Mouse (Mus musculus): ENCODE measurements around the gene Cd93. TPM values are rescaled to one million over a fixed set of nuclear protein-coding genes. Genes with fewer than 3 reads are reported as not detected.
A peak's percentile ranks its signal among the peaks of the same experiment; 100 is the strongest.

The Cd93 gene
- 38.3 and 40.2 TPM in 2 replicates for polyA plus RNA-seq (2015; fragmentation: Nextera tagmentation; extraction: Ambion mirVana)

GRCm38 (mm10) chr2:148443249-148443958 is at the start of gene Cd93:
Gene Cd93, minus strand, starts transcription at chr2:148443563.
- H3K27me3 ChIP-seq (ENCODE audit: control insufficient read depth, insufficient read depth, low read depth, low read length), result no peaks in the 10 kb centered on the region
- peaks cover 14% of the 10 kb centered on the region for H3K4me1 ChIP-seq (replicated peaks; ENCODE audit: control insufficient read depth, insufficient read depth, low read length)
- no peaks in the 10 kb centered on the region for H3K9me3 ChIP-seq (ENCODE audit: control insufficient read depth, low read length)
- ATAC-seq (ENCODE audit: low read depth), result peak; percentile 69
- 36% methylated on average over 13 of the region's 13 CpGs for WGBS
- no peaks in the 10 kb centered on the region for H3K36me3 ChIP-seq (ENCODE audit: control insufficient read depth, insufficient read depth, low read length)
- peak within 1 kb of the TSS; percentile 47 for H3K4me3 ChIP-seq (ENCODE audit: low read length)
- peak within 1 kb of the TSS; percentile 3 for H3K4me2 ChIP-seq (ENCODE audit: low read depth, low read length)
- peak within 1 kb of the TSS; percentile 55 for H3K9ac ChIP-seq (ENCODE audit: low read length)
- H3K27ac ChIP-seq (ENCODE audit: low read length), result peak within 1 kb of the TSS; percentile 79

GRCm38 (mm10) chr2:148492108-148492507 is 48.7 kb upstream of the Cd93 start:
- H3K36me3 ChIP-seq (ENCODE audit: control insufficient read depth, insufficient read depth, low read length), result no peaks in the 10 kb centered on the region
- peaks cover 11% of the 10 kb centered on the region for H3K4me1 ChIP-seq (replicated peaks; ENCODE audit: control insufficient read depth, insufficient read depth, low read length)
- WGBS, result 25% methylated on average over 4 of the region's 4 CpGs
- H3K4me3 ChIP-seq (ENCODE audit: low read length), result no peak overlapping the region
- no peak overlapping the region for H3K4me2 ChIP-seq (ENCODE audit: low read depth, low read length)
- H3K27me3 ChIP-seq (ENCODE audit: control insufficient read depth, insufficient read depth, low read depth, low read length), result no peaks in the 10 kb centered on the region
- peak; percentile 53 for ATAC-seq (ENCODE audit: low read depth)
- H3K27ac ChIP-seq (ENCODE audit: low read length), result peak overlapping the region; percentile 16; the same call in 1 of the 2 replicates
- H3K9ac ChIP-seq (ENCODE audit: low read length), result no peak overlapping the region
- no peaks in the 10 kb centered on the region for H3K9me3 ChIP-seq (ENCODE audit: control insufficient read depth, low read length)

DNA sequence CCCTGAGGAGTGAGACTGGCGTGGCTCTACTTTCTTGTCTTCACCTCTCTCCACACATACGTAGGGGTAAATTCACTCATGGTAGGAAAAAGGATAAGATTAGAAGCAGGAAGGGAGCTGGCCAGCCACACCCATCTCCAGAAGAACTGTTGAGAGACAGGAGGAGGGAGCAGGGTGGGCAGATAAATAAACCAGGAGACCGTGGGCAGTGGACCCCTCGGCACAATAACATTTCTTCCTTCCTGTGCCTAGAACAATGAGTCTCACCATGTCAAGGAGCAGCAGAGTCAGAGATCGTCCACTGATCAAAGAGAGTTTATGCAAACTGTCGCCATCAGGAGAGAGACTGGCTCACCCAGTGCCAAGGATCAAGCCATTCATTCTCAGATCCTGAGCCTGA is 46.8 kb upstream of the Cd93 start:
- Histone ChIP-seq H3K4me1 (replicated peaks; ENCODE audit: control insufficient read depth, insufficient read depth, low read length) (peaks cover 10% of the 10 kb centered on the region), H3K4me3 (ENCODE audit: low read length) (no peak overlapping the region), H3K4me2 (ENCODE audit: low read depth, low read length) (no peak overlapping the region), H3K27me3 (ENCODE audit: control insufficient read depth, insufficient read depth, low read depth, low read length) (no peaks in the 10 kb centered on the region), H3K36me3 (ENCODE audit: control insufficient read depth, insufficient read depth, low read length) (no peaks in the 10 kb centered on the region), H3K9ac (ENCODE audit: low read length) (no peak overlapping the region), H3K27ac (ENCODE audit: low read length) (peak overlapping the region; percentile 63), H3K9me3 (ENCODE audit: control insufficient read depth, low read length) (no peaks in the 10 kb centered on the region)
- WGBS, result 45% methylated on average over 6 of the region's 6 CpGs
- ATAC-seq (ENCODE audit: low read depth), result peak; percentile 85

GRCm38 (mm10) chr2:148488885-148489284 is 45.5 kb upstream of the Cd93 start:
- H3K36me3 ChIP-seq (ENCODE audit: control insufficient read depth, insufficient read depth, low read length), result no peaks in the 10 kb centered on the region
- no peaks in the 10 kb centered on the region for H3K9me3 ChIP-seq (ENCODE audit: control insufficient read depth, low read length)
- no peak for ATAC-seq (ENCODE audit: low read depth)
- no peak overlapping the region for H3K9ac ChIP-seq (ENCODE audit: low read length)
- H3K27ac ChIP-seq (ENCODE audit: low read length), result no peak overlapping the region
- H3K4me2 ChIP-seq (ENCODE audit: low read depth, low read length), result no peak overlapping the region
- peaks cover 10% of the 10 kb centered on the region for H3K4me1 ChIP-seq (replicated peaks; ENCODE audit: control insufficient read depth, insufficient read depth, low read length)
- no peaks in the 10 kb centered on the region for H3K27me3 ChIP-seq (ENCODE audit: control insufficient read depth, insufficient read depth, low read depth, low read length)
- no peak overlapping the region for H3K4me3 ChIP-seq (ENCODE audit: low read length)
- WGBS, result 80% methylated on average over 2 of the region's 2 CpGs

DNA sequence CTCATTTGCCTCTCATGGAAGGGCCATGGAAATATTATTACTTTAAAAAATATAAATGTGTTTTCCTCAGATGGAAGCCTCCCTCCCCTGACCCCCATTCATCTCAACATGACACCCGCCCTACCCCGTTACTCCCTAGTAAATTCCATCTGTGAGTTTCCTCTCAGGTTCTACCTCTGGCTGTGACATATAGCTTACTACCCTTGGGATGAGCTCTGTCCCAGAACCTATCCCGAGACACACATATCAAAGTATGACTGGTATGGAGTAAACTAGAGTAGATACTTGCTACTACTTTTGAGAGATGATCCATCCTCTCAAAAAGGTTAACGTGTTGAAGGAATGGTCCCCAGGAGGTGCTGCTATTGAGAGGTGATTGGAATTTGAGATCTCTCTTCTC is 42.2 kb upstream of the Cd93 start:
- no peak overlapping the region for H3K9ac ChIP-seq (ENCODE audit: low read length)
- no peak for ATAC-seq (ENCODE audit: low read depth)
- H3K4me1 ChIP-seq (replicated peaks; ENCODE audit: control insufficient read depth, insufficient read depth, low read length), result no peaks in the 10 kb centered on the region; the same call in 1 of the 2 replicates
- WGBS, result 85% methylated on average over 4 of the region's 4 CpGs
- H3K36me3 ChIP-seq (ENCODE audit: control insufficient read depth, insufficient read depth, low read length), result no peaks in the 10 kb centered on the region
- no peak overlapping the region for H3K4me3 ChIP-seq (ENCODE audit: low read length)
- no peak overlapping the region for H3K27ac ChIP-seq (ENCODE audit: low read length)
- H3K4me2 ChIP-seq (ENCODE audit: low read depth, low read length), result no peak overlapping the region
- no peaks in the 10 kb centered on the region for H3K27me3 ChIP-seq (ENCODE audit: control insufficient read depth, insufficient read depth, low read depth, low read length)
- no peaks in the 10 kb centered on the region for H3K9me3 ChIP-seq (ENCODE audit: control insufficient read depth, low read length)

GRCm38 (mm10) chr2:148480376-148480775 is 37.0 kb upstream of the Cd93 start:
- H3K36me3 ChIP-seq (ENCODE audit: control insufficient read depth, insufficient read depth, low read length), result no peaks in the 10 kb centered on the region
- no peak overlapping the region for H3K4me2 ChIP-seq (ENCODE audit: low read depth, low read length)
- 70% methylated on average over 8 of the region's 8 CpGs for WGBS
- no peak overlapping the region for H3K27ac ChIP-seq (ENCODE audit: low read length)
- peaks cover 4% of the 10 kb centered on the region for H3K4me1 ChIP-seq (replicated peaks; ENCODE audit: control insufficient read depth, insufficient read depth, low read length)
- H3K9ac ChIP-seq (ENCODE audit: low read length), result no peak overlapping the region
- ATAC-seq (ENCODE audit: low read depth), result no peak
- no peak overlapping the region for H3K4me3 ChIP-seq (ENCODE audit: low read length)
- H3K9me3 ChIP-seq (ENCODE audit: control insufficient read depth, low read length), result no peaks in the 10 kb centered on the region
- H3K27me3 ChIP-seq (ENCODE audit: control insufficient read depth, insufficient read depth, low read depth, low read length), result no peaks in the 10 kb centered on the region

DNA sequence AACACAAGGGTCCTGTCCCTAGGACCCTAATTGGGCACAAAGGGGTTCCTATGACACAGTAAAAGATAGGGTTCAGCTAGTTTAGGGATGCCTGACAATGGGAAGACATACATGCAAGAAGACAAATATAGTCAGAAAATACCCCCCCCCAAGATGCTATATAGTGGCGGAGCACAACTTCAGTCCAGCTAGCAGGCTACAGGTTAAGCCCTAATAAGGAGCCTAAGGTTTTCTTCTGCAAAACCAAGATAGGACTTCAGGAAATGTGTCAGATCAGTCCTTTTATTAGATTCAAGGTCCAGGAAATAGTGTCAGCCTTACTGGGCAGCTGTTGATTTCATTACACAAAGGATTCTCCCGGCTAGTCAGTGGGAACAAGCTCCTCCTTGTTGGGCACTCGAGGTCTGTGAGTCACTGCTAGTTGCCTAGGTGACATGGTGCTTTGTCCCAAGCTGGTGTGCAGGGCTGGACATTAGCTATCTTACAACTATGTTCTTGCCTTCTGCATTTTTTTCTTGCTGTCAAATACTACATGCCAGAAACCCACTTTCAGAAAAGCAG is 34.9 kb upstream of the Cd93 start:
- peak overlapping the region; percentile 78 for H3K27ac ChIP-seq (ENCODE audit: low read length)
- peak; percentile 82 for ATAC-seq (ENCODE audit: low read depth)

GRCm38 (mm10) chr2:148477346-148477745 is 34.0 kb upstream of the Cd93 start:
- peak overlapping the region; percentile 27; the same call in 1 of the 2 replicates for H3K27ac ChIP-seq (ENCODE audit: low read length)
- H3K27me3 ChIP-seq (ENCODE audit: control insufficient read depth, insufficient read depth, low read depth, low read length), result no peaks in the 10 kb centered on the region
- H3K9me3 ChIP-seq (ENCODE audit: control insufficient read depth, low read length), result no peaks in the 10 kb centered on the region

More for the DNA sequence above, 34.9 kb upstream of the Cd93 start:
- no peaks in the 10 kb centered on the region for H3K9me3 ChIP-seq (ENCODE audit: control insufficient read depth, low read length)
- no peak overlapping the region for H3K4me2 ChIP-seq (ENCODE audit: low read depth, low read length)
- H3K27me3 ChIP-seq (ENCODE audit: control insufficient read depth, insufficient read depth, low read depth, low read length), result no peaks in the 10 kb centered on the region
- peaks cover 4% of the 10 kb centered on the region for H3K4me1 ChIP-seq (replicated peaks; ENCODE audit: control insufficient read depth, insufficient read depth, low read length)
- no peak overlapping the region for H3K4me3 ChIP-seq (ENCODE audit: low read length)
- H3K36me3 ChIP-seq (ENCODE audit: control insufficient read depth, insufficient read depth, low read length), result no peaks in the 10 kb centered on the region
- no peak overlapping the region for H3K9ac ChIP-seq (ENCODE audit: low read length)
- WGBS, result 25% methylated on average over 3 of the region's 3 CpGs

GRCm38 (mm10) chr2:148476576-148476975 is 33.2 kb upstream of the Cd93 start:
- H3K4me2 ChIP-seq (ENCODE audit: low read depth, low read length), result no peak overlapping the region
- no peaks in the 10 kb centered on the region for H3K9me3 ChIP-seq (ENCODE audit: control insufficient read depth, low read length)
- no peaks in the 10 kb centered on the region for H3K36me3 ChIP-seq (ENCODE audit: control insufficient read depth, insufficient read depth, low read length)
- ATAC-seq (ENCODE audit: low read depth), result no peak
- H3K4me3 ChIP-seq (ENCODE audit: low read length), result no peak overlapping the region
- no peak overlapping the region for H3K9ac ChIP-seq (ENCODE audit: low read length)
- no peaks in the 10 kb centered on the region for H3K27me3 ChIP-seq (ENCODE audit: control insufficient read depth, insufficient read depth, low read depth, low read length)
- peak overlapping the region; percentile 47 for H3K27ac ChIP-seq (ENCODE audit: low read length)
- 53% methylated on average over 4 of the region's 4 CpGs for WGBS
- H3K4me1 ChIP-seq (replicated peaks; ENCODE audit: control insufficient read depth, insufficient read depth, low read length), result peaks cover 4% of the 10 kb centered on the region

More at GRCm38 (mm10) chr2:148477346-148477745, 34.0 kb upstream of the Cd93 start:
- no peak for ATAC-seq (ENCODE audit: low read depth)
- no peaks in the 10 kb centered on the region for H3K36me3 ChIP-seq (ENCODE audit: control insufficient read depth, insufficient read depth, low read length)
- no peak overlapping the region for H3K4me3 ChIP-seq (ENCODE audit: low read length)
- peaks cover 4% of the 10 kb centered on the region for H3K4me1 ChIP-seq (replicated peaks; ENCODE audit: control insufficient read depth, insufficient read depth, low read length)
- H3K4me2 ChIP-seq (ENCODE audit: low read depth, low read length), result no peak overlapping the region
- 77% methylated on average over 2 of the region's 2 CpGs for WGBS
- no peak overlapping the region for H3K9ac ChIP-seq (ENCODE audit: low read length)

All from lung, embryonic 16.5 days (tissue).